8 mouse cellular contexts compared by ENCODE assay signal in genomic region chr13:22028673-22029460, GRCm38 (mm10). TPM values are rescaled to one million over a fixed set of nuclear protein-coding genes. Genes with fewer than 3 reads are reported as not detected.
DNase-seq lines count a peak whose midpoint lies in the region; ATAC-seq and TF ChIP-seq lines count a peak whose summit lies in the region.

No protein-coding gene starts in this region.

- peak overlapping the region; percentile 30 for H3K4me3 ChIP-seq in cortical plate, adult 2 months (ENCODE audit: insufficient read depth, low read length)
- H3K4me3 ChIP-seq in megakaryocyte, embryonic 14.5 days (replicated peaks): peak overlapping the region; percentile 90

- peak; percentile 95 to 96 for DNase-seq in gastrocnemius, adult 8-10 months (ENCODE audit: low spot score in 2 of 2)
- peak; percentile 94 for DNase-seq in induced T-regulatory cell, adult 2 months (ENCODE audit: low read depth)
- DNase-seq in left cerebral cortex, adult 9 months (ENCODE audit: low spot score in 2 of 2): peak; percentile 70 to 97
- peak; percentile 96 to 97 for DNase-seq in right cerebral cortex, adult 2 months (ENCODE audit: low spot score in 2 of 2)
- peak; percentile 94 for DNase-seq in urinary bladder, postnatal 14 days (ENCODE audit: low spot score)

- no peak for TF ChIP-seq POLR2A in cortical plate, adult 2 months (IDR thresholded peaks at IDR 0.05; ENCODE audit: extremely low read depth, insufficient read depth, low read length)

- peak; percentile 78 for ATAC-seq in activated CD4-positive, CD25-positive, alpha-beta regulatory T cell, adult 4 months

- H3K4me1 ChIP-seq in cortical plate, adult 2 months (ENCODE audit: control insufficient read depth, insufficient read depth, low read length): no peaks in the 10 kb centered on the region
- H3K4me1 ChIP-seq in megakaryocyte, embryonic 14.5 days: peaks cover 51% of the 10 kb centered on the region

- H3K9me3 ChIP-seq in megakaryocyte, embryonic 14.5 days: no peaks in the 10 kb centered on the region

- no peaks in the 10 kb centered on the region for H3K27me3 ChIP-seq in megakaryocyte, embryonic 14.5 days (replicated peaks)

- TF ChIP-seq CTCF in cortical plate, adult 2 months (IDR thresholded peaks at IDR 0.05; ENCODE audit: extremely low read depth, insufficient read depth, low read length): peak; percentile 90

- H3K36me3 ChIP-seq in megakaryocyte, embryonic 14.5 days (replicated peaks; ENCODE audit: low read length): no peaks in the 10 kb centered on the region

- H3K27ac ChIP-seq in cortical plate, adult 2 months (ENCODE audit: insufficient read depth, low read length): no peak overlapping the region

RNA-seq across cellular contexts. Expression of gene Hist1h2ah, which starts 6.5 kb away (rescaled TPM):
- 100 to 1,000 TPM in 1 of 2 experiments, not detected in 1; 174 TPM for polyA plus RNA-seq in activated CD4-positive, CD25-positive, alpha-beta regulatory T cell, adult 4 months (2017; shearing (Covaris generic))
- polyA plus RNA-seq in cortical plate, adult 2 months (2012; rRNA removed): 0.75 TPM in 1 of 2 replicates, not detected in the other
- total RNA-seq in gastrocnemius, adult 8-10 months (2022): 1 to 10 TPM in 3 of 4 experiments, not detected in 1; 3.0 to 6.5 (median 5.3) TPM
- 89.8 and 975 TPM in 2 replicates for polyA plus RNA-seq in megakaryocyte, embryonic 14.5 days (2012; ENCODE audit: insufficient read depth, low replicate concordance)

RNA-seq across cellular contexts. Expression of gene Hist1h2bk, which starts 6.8 kb away (rescaled TPM):
- 1 to 10 TPM; 2.6 to 4.2 TPM for polyA plus RNA-seq in activated CD4-positive, CD25-positive, alpha-beta regulatory T cell, adult 4 months (2017; shearing (Covaris generic))
- 0.50 and 0.64 TPM in 2 replicates for polyA plus RNA-seq in cortical plate, adult 2 months (2012; rRNA removed)
- total RNA-seq in gastrocnemius, adult 8-10 months (2022): 1 to 10 TPM in 1 of 4 experiments, under 1 TPM in 1, not detected in 2; 0.75 to 7.0 TPM
- 7.0 TPM in 1 of 2 replicates, not detected in the other for polyA plus RNA-seq in megakaryocyte, embryonic 14.5 days (2012; ENCODE audit: insufficient read depth, low replicate concordance)

RNA-seq across cellular contexts. Expression of gene Hist1h4i, which starts 12.3 kb away (rescaled TPM):
- 10 to 100 TPM in 1 of 2 experiments, 1 to 10 TPM in 1; 5.9 to 14.6 TPM for polyA plus RNA-seq in activated CD4-positive, CD25-positive, alpha-beta regulatory T cell, adult 4 months (2017; shearing (Covaris generic))
- polyA plus RNA-seq in cortical plate, adult 2 months (2012; rRNA removed): 5.7 and 7.9 TPM in 2 replicates
- total RNA-seq in gastrocnemius, adult 8-10 months (2022): 10 to 100 TPM; 28.5 to 37.8 (median 35.7) TPM
- 304 and 570 TPM in 2 replicates for polyA plus RNA-seq in megakaryocyte, embryonic 14.5 days (2012; ENCODE audit: insufficient read depth, low replicate concordance)

RNA-seq across cellular contexts. Expression of gene Hist1h2ag, which starts 13.9 kb away (rescaled TPM):
- polyA plus RNA-seq in activated CD4-positive, CD25-positive, alpha-beta regulatory T cell, adult 4 months (2017; shearing (Covaris generic)): not detected
- polyA plus RNA-seq in cortical plate, adult 2 months (2012; rRNA removed): 0.63 and 1.1 TPM in 2 replicates
- total RNA-seq in gastrocnemius, adult 8-10 months (2022): 1 to 10 TPM in 3 of 4 experiments, not detected in 1; 2.3 to 4.2 (median 2.6) TPM
- 24.5 and 35.7 TPM in 2 replicates for polyA plus RNA-seq in megakaryocyte, embryonic 14.5 days (2012; ENCODE audit: insufficient read depth, low replicate concordance)

RNA-seq across cellular contexts. Expression of gene Hist1h2bj, which starts 14.1 kb away (rescaled TPM):
- polyA plus RNA-seq in activated CD4-positive, CD25-positive, alpha-beta regulatory T cell, adult 4 months (2017; shearing (Covaris generic)): 10 to 100 TPM in 1 of 2 experiments, 1 to 10 TPM in 1; 4.4 to 13.9 TPM
- 0.64 and 0.69 TPM in 2 replicates for polyA plus RNA-seq in cortical plate, adult 2 months (2012; rRNA removed)
- total RNA-seq in gastrocnemius, adult 8-10 months (2022): 1 to 10 TPM in 2 of 4 experiments, under 1 TPM in 2; 0.75 to 2.9 (median 1.3) TPM
- polyA plus RNA-seq in megakaryocyte, embryonic 14.5 days (2012; ENCODE audit: insufficient read depth, low replicate concordance): 27.3 and 32.8 TPM in 2 replicates

Comparison
In these comparisons a context has a peak if more than half of its experiments do, and no peak if none do; other contexts are left out.
1. RNA of gene Hist1h4i, which starts 12.3 kb away (polyA plus RNA-seq): 304 to 570 TPM in megakaryocyte, embryonic 14.5 days; 5.9 to 14.6 TPM in activated CD4-positive, CD25-positive, alpha-beta regulatory T cell, adult 4 months and 5.7 to 7.9 TPM in cortical plate, adult 2 months; every median in the first group is over 10 times any median in the second.
2. Peak in every context shown above with its lines, with median percentiles within 50 percentile points of each other: DNase-seq.